Mouse (Mus musculus) kidney, postnatal 0 days (tissue): ENCODE measurements around the gene Kcna7. TPM values are rescaled to one million over a fixed set of nuclear protein-coding genes. Genes with fewer than 3 reads are reported as not detected.

ENCODE experiments used
- ATAC-seq: fragments of 200-750 bp; cut with Nextera tagmentation; replicated peaks from 2 replicates; pipeline ENCODE4 v1.8.0; 2017; ENCODE audit warnings: low read depth, moderate number of reproducible peaks, moderate TSS enrichment, moderate library complexity; ENCODE audit not compliant: low FRiP score
- DNase-seq: peaks from one replicate; pipeline ENCODE4 v3.0.0-alpha.2; 2016; ENCODE audit warnings: low spot score
- H3K27ac ChIP-seq: fragments of 300-500 bp; sonication (generic); 2 replicates; pipeline ENCODE4 v1.5.1; 2014; ENCODE audit warnings: mild to moderate bottlenecking
- H3K27me3 ChIP-seq: fragments of 300-500 bp; sonication (generic); 2 replicates; pipeline ENCODE4 v1.6.1; 2014; ENCODE audit warnings: low read length, mixed read lengths; ENCODE audit not compliant: insufficient read depth
- H3K36me3 ChIP-seq: fragments of 300-500 bp; sonication (generic); 2 replicates; pipeline ENCODE4 v1.6.1; 2014; ENCODE audit warnings: low read length, mixed read lengths; ENCODE audit not compliant: insufficient read depth
- H3K4me1 ChIP-seq: fragments of 300-500 bp; sonication (generic); replicated peaks from 2 replicates; pipeline ENCODE4 v1.6.1; 2014; ENCODE audit warnings: antibody characterized with exemption, low read length, mixed read lengths; ENCODE audit not compliant: insufficient read depth
- H3K4me2 ChIP-seq: fragments of 300-500 bp; sonication (generic); 2 replicates; pipeline ENCODE4 v1.6.1; 2014; ENCODE audit warnings: mild to moderate bottlenecking, low read length, moderate library complexity, mixed read lengths
- H3K4me3 ChIP-seq: fragments of 300-500 bp; sonication (generic); replicated peaks from 2 replicates; pipeline ENCODE4 v1.5.1; 2014; ENCODE audit warnings: low read depth, low read length
- H3K9ac ChIP-seq: fragments of 300-500 bp; sonication (generic); 2 replicates; pipeline ENCODE4 v1.6.1; 2014; ENCODE audit warnings: low read depth, low read length
- H3K9me3 ChIP-seq: fragments of 300-500 bp; sonication (generic); replicated peaks from 2 replicates; pipeline ENCODE4 v1.6.1; 2016; ENCODE audit warnings: low read length, inconsistent platforms, mixed read lengths
- CTCF ChIP-seq: IDR thresholded peaks from 2 replicates; pipeline ENCODE4 v1.5.1; 2016; ENCODE audit warnings: antibody characterized with exemption, low read depth, mild to moderate bottlenecking, moderate library complexity
- WGBS: fragments of 180-500 bp; shearing (Covaris S2); extraction: QIAGEN DNeasy Blood & Tissue Kit; methylation state at CpG from one replicate; pipeline ENCODE4 v1.1.7; 2014; 5-methylcytosine and 5-hydroxymethylcytosine counted together
- polyA plus RNA-seq: library from polyadenylated mRNA; unstranded; fragments of >200 nt; fragmentation: Nextera tagmentation; extraction: Ambion mirVana; gene quantifications from 2 replicates; pipeline ENCODE4 v1.2.1, GENCODE M21; 2015

The Kcna7 gene
- polyA plus RNA-seq, 1 experiment from 2014 or later = 0.05 TPM

DNA sequence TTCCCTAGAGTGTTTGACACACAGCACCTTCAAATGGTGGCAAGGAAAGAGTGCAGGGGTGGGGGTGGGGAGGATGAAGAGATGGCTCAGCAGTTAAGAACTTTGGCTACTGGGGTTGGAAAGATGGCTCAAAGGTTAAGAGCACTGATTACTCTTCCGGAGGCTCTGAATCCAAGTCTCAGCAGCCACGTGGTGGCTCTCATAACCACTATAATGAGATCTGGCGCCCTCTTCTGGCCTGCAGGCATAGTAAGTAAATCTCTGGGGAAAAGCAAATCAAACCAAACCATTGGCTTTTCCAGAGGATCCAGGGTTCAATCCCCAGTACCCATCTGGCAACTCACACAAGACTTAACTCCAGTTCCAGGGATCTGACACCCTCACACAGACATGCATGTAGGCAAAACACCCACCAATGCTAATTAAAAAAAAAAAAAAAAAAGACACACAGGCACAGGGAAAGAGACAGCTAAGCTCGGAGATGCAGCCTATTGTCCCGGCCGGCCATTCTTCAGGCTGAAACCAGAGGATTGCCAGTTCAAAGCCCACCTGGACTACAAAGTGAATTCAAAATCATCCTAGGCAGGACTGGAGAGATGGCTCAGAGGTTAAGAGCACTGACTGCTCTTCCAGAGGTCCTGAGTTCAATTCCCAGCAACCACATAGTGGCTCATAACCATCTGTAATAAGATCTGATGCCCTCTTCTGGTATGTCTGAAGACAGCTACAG, 1.8 kb upstream of the Kcna7 start:
- no peak overlapping the region for H3K4me2 ChIP-seq
- no peak overlapping the region for H3K27ac ChIP-seq
- H3K36me3 ChIP-seq = no peaks in the 10 kb centered on the region
- H3K9ac ChIP-seq = no peak overlapping the region
- ATAC-seq (no peak), DNase-seq (peak; percentile 82)
- no peaks in the 10 kb centered on the region for H3K9me3 ChIP-seq
- peak; percentile 80 for TF ChIP-seq CTCF
- H3K4me1 ChIP-seq = peaks cover 11% of the 10 kb centered on the region; the same call in 1 of the 2 replicates
- peaks cover 30% of the 10 kb centered on the region for H3K27me3 ChIP-seq
- WGBS = 41% methylated on average over 6 of the region's 6 CpGs
- H3K4me3 ChIP-seq = no peak overlapping the region

DNA sequence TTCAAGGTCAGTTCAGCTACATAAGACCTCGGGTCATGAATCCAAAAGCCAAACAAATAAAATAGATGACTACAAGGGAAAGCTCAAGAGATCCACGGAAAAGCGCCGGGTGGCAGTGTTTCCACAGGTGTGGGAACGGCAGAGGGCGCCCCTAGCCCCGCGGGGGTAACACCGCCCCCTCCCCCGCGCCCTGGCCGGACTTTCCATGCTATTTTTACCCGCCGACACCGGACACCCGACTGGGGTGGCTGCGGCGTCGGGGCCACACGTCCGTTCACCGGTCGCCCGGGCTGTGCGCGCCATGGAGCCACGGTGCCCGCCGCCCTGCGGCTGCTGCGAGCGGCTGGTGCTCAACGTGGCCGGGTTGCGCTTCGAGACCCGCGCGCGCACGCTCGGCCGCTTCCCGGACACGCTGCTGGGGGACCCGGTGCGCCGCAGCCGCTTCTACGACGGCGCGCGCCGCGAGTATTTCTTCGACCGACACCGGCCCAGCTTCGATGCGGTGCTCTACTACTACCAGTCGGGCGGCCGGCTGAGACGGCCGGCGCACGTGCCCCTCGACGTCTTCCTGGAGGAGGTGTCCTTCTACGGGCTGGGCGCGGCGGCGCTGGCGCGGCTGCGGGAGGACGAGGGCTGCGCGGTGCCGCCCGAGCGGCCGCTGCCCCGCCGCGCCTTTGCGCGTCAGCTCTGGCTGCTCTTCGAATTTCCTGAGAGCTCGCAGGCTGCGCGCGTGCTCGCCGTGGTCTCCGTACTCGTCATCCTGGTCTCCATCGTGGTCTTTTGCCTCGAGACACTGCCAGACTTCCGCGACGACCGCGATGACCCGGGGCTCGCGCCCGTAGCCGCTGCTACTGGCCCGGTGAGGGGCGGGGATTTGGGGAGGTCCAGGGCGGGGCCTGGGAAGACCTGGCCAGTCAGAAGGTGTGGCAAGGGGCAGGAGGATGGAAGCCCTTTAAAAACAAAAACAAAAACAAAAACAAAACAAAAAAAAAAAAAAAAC, 1.0 kb downstream of the Kcna7 start:
- TF ChIP-seq CTCF = peak; percentile 27; the same call in 1 of the 2 replicates
- Histone ChIP-seq H3K4me3 (peak overlapping the region; percentile 40), H3K4me2 (peak overlapping the region; percentile 62), H3K27ac (no peak overlapping the region), H3K36me3 (no peaks in the 10 kb centered on the region), H3K9ac (peak overlapping the region; percentile 31; the same call in 1 of the 2 replicates), H3K4me1 (peaks cover 11% of the 10 kb centered on the region; the same call in 1 of the 2 replicates), H3K9me3 (no peaks in the 10 kb centered on the region), H3K27me3 (peaks cover 34% of the 10 kb centered on the region)
- DNase-seq (no peak), ATAC-seq (no peak)
- 1% methylated on average over 114 of the region's 114 CpGs for WGBS

DNA sequence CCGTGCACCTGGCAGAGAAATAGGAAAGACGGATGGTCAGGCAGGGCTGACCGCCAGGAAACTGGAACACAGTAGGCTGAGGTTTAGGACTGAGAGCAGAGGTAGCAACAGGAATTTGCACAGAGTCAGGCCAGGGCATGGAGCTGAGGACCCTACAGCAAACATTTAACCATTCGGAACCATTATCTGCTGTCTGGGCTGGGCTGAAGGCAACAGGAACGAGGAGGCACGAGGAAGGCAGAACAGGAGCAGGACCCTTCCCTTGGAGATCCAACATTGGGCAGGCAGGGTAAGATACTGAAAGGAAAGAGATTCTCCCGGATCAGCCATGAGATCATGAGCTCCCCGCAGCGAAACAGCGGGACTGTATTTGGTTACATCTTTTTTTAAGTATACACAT, 2.4 kb downstream of the Kcna7 start:
- H3K36me3 ChIP-seq = no peaks in the 10 kb centered on the region
- 75% methylated on average over 10 of the region's 10 CpGs for WGBS
- H3K27ac ChIP-seq = no peak overlapping the region
- no peak overlapping the region for H3K4me3 ChIP-seq
- H3K4me1 ChIP-seq = peaks cover 11% of the 10 kb centered on the region; the same call in 1 of the 2 replicates
- no peak for TF ChIP-seq CTCF
- H3K4me2 ChIP-seq = no peak overlapping the region
- no peak overlapping the region for H3K9ac ChIP-seq
- no peak for ATAC-seq
- DNase-seq = no peak
- H3K27me3 ChIP-seq = peaks cover 36% of the 10 kb centered on the region
- H3K9me3 ChIP-seq = no peaks in the 10 kb centered on the region

DNA sequence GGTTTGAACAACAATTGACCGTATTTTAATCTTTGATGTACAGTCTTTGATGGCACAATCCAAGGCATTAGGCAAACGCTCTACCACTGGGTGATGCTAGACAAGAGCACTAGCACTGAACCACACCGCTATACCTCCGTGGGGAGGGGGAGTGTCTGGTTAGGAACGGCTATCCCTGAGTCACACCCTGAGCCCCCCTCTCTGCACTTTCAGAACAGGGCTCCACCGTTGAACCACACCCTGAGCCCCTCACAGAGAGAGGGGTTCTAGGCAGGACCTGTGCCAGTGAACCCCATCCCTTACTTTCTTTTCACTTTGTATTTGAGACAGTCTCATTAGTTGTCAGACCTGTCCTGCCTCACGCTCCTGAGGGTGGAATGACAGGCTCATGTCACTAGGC, 2.9 kb downstream of the Kcna7 start:
- Histone ChIP-seq H3K36me3 (no peaks in the 10 kb centered on the region), H3K27me3 (peaks cover 36% of the 10 kb centered on the region), H3K4me3 (no peak overlapping the region), H3K27ac (no peak overlapping the region), H3K9ac (no peak overlapping the region), H3K9me3 (no peaks in the 10 kb centered on the region), H3K4me2 (no peak overlapping the region), H3K4me1 (peaks cover 11% of the 10 kb centered on the region; the same call in 1 of the 2 replicates)
- DNase-seq (no peak), ATAC-seq (no peak)
- WGBS = 69% methylated on average over 7 of the region's 7 CpGs
- TF ChIP-seq CTCF = no peak

DNA sequence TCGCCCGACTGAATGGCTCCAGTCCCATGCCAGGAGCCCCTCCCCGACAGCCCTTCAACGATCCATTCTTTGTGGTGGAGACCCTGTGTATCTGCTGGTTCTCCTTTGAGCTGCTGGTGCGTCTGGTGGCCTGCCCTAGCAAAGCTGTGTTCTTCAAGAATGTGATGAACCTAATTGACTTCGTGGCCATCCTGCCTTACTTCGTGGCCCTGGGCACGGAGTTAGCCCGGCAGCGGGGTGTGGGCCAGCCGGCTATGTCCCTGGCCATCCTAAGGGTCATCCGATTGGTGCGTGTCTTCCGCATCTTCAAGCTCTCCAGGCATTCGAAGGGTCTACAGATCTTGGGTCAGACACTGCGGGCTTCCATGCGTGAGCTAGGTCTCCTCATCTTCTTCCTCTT, 3.5 kb downstream of the Kcna7 start:
- ATAC-seq = no peak

DNA sequence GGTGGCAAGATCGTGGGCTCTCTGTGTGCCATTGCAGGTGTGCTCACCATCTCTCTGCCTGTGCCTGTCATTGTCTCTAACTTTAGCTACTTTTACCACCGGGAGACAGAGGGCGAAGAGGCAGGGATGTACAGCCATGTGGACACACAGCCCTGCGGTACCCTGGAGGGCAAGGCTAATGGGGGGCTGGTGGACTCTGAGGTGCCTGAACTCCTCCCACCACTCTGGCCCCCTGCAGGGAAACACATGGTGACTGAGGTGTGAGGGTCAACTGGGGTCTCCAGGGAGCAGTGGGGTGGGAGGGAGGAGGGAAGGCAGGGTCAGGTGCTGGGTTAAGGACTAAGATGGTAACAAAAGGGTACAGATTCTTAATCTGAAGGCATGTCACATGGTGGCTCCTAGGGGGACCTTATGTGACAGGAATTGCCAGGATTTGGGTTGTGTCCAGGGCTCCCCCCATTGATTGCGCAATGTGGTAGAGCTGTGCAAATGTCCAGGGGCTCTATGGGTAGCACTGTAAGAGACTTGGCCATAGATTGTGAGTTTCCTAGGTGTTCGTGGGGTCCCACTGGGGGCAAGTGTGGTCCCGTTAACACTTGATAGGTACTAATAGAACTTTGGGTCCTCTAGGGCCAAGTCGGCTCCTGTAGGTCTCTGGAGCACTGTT, 4.2 kb downstream of the Kcna7 start:
- no peak for TF ChIP-seq CTCF
- WGBS = 83% methylated on average over 8 of the region's 8 CpGs

More for the DNA sequence above, 3.5 kb downstream of the Kcna7 start:
- Histone ChIP-seq H3K36me3 (no peaks in the 10 kb centered on the region), H3K9ac (no peak overlapping the region), H3K4me2 (no peak overlapping the region), H3K4me3 (no peak overlapping the region), H3K4me1 (peaks cover 15% of the 10 kb centered on the region), H3K27me3 (peaks cover 36% of the 10 kb centered on the region), H3K27ac (no peak overlapping the region), H3K9me3 (no peaks in the 10 kb centered on the region)
- no peak for TF ChIP-seq CTCF
- WGBS = 88% methylated on average over 17 of the region's 17 CpGs
- no peak for DNase-seq

More for the DNA sequence above, 4.2 kb downstream of the Kcna7 start:
- no peaks in the 10 kb centered on the region for H3K9me3 ChIP-seq
- no peaks in the 10 kb centered on the region for H3K36me3 ChIP-seq
- no peak overlapping the region for H3K27ac ChIP-seq
- no peak overlapping the region for H3K9ac ChIP-seq
- DNase-seq (no peak), ATAC-seq (no peak)
- H3K4me1 ChIP-seq = peaks cover 20% of the 10 kb centered on the region
- H3K4me3 ChIP-seq = no peak overlapping the region
- no peak overlapping the region for H3K4me2 ChIP-seq
- H3K27me3 ChIP-seq = peaks cover 42% of the 10 kb centered on the region
